Mouse (Mus musculus): ENCODE data around the gene Fgf10.

Fgf10 gene

GRCm38 (mm10) chr13:118835078-118835477 lies 165.5 kb downstream of the Fgf10 start:
- no peak for DNase-seq (ENCODE audit: low read depth)

All from c-Kit-positive CD71-negative TER-119-negative erythroid progenitor cells, embryonic 14.5 days (primary cell).